Mouse (Mus musculus): ENCODE results near the gene Ncoa7.
"Not testable (repeated sequence)": the region's sequence is repeated elsewhere in the genome, so short reads cannot be mapped to it uniquely, and the experiment has no call there.

Gene Ncoa7

DNA sequence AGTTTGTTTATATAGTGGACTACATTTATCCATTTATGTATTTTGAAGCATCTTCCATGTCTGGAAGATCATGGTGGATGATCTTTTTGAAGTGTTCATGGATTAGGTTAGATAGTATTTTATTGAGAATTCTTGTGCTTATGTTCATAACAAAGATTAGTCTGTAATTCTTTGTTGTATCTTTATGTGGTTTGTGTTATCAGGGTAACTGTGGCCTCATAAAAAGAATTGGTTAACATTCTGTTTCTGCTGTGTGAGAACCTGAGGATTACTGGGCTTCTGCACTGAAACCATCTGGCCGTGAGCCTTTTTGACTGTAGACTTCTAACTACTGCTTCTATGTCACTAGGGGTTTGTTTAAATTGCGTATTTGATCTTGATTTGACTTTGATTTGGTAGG is 136.5 kb downstream of the Ncoa7 start:
- DNase-seq (ENCODE audit: low read depth) = no peak

DNA sequence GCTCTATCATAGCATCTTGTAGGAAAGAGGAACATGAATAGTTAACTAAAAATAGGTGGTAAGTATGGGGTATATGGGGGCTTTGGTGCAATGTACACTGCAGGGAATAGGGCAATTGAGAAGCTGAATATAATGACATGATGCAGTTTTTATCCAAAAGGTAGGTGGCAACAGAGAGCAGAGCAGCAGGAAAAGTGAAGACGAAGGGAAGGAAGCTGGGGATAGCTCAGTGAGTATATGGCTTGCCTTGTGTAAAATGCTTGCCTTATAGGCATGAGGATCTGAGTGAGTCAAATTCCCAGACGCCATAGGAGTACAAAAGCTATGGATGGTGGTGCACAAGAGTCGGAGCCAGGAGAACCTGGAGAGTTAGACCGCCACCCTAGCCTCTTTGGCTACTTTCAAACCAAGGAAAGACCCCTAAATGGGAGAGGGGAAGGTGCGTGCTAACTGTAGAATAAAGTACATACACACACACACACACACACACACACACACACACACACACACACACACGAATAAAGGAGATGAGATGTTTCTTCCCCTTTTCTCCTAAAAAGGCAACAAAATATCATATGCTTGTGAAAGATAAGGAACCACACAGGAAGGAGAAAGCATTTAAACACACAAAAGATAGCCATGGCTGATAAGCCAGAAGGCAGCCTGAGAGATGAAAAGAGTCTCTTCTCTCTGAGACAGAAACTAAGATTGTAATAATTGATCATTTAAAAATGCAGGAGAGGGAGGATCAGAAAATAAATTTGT is 142.4 kb downstream of the Ncoa7 start:
- DNase-seq (ENCODE audit: low read depth) = peak; percentile 26

DNA sequence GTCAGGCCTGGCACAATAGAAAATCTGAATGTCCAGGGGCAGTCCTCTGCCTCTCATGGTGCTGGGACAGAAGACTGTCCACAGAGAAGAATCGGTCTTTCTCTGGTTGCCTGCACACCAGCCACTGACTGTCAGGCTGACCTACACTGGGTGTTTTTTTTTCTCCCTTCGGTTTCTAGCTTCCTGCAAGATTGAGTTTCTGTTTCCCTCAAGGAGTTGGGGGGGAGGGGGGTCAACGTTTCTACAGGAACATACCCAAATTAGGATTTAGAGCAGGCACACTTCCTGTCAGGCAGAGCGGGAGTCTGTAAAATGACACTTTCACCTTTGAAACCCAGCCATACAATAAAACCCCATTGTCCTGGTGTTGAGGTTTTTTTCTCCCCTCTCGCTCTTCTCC is 147.5 kb downstream of the Ncoa7 start:
- no peak for DNase-seq (ENCODE audit: low read depth)

DNA sequence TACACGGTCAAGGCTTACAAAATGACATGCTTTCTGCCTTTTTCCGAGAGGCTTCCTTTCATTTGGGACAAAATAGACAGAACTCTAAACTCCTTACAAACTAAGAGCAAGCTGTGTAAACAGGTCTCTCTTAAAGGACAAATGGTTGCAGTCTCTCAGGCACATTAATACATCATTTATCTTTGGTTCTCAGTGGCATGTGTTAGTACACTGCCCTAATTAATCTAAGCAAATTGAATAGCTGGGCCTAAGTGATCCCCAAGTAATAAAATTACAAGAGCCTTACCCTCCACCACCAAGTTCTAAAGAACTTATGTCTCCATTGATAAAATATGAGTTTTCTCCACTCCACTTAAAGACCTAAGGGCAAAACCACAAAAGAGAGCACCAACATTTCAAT is 155.4 kb downstream of the Ncoa7 start:
- DNase-seq (ENCODE audit: low read depth) = no peak

DNA sequence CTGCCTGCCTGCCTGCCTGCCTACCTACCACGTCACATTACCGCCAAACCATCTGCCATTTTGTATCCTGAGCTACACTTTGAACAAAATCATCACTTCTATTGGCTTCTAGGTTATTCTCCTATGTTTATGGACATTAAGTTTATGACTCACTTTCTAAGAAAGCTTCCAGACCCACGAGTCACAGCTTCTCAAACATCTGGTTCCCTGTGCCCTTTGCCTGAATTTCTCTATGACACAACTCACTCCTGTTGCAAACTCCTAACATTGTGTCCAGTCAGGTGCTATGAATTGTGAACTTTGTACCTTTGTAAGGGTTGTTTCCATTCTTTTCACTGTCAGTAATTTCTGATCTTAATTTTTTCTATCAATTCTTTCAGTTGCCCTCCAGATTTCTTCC is 164.9 kb downstream of the Ncoa7 start:
- DNase-seq (ENCODE audit: low read depth) = peak; percentile 64

DNA sequence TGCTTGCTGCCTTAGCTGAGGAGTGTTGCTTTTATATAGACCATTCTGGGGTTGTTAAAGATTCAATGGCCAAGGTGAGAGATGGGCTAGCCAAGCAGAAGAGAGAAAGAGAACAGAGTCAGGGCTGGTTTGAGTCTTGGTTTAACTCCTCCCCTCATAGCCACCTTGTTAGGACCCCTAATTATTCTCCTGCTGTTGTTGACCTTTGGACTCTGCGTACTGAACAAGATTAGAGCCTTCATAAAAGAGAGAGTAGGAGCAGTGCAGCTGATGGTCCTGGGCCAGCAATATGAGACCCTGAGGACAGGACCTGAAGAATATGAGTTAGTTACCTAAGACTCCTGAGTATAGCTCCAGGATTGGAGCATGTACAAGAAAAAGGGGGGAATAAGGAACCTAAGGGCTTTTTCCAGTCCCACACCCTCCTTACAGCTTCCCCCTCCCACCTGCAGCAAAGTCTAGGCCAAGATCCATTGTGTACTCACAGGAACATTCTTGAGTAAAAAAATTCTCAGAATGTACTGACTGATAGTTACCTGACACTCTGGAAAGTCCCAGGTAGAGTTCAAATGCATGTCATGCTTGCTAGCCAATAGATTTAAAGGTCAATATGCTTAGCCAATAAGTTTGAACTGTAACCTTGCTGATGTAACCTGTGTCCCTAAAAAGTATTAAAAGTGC is 166.5 kb downstream of the Ncoa7 start:
- not testable (repeated sequence) for DNase-seq (ENCODE audit: low read depth)

DNA sequence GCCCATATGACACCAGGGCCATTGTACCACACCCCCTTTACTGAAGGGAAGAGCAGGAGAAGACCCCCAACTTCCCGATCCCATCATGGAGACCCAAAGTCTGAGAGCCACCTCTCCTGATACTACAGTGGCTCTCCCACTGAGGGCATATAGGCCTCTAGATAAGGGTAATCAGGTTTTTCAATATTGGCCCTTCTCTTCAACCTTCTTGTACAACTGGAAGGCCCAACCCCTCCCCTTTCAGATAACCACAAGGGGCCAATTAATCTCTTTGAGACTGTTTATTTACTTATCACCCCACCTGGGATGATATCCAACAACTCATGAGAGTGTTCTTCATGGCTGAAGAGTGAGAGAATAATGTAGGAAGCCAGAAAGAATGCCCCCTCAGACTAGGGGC is 170.4 kb downstream of the Ncoa7 start:
- peak; percentile 14 for DNase-seq (ENCODE audit: low read depth)

DNA sequence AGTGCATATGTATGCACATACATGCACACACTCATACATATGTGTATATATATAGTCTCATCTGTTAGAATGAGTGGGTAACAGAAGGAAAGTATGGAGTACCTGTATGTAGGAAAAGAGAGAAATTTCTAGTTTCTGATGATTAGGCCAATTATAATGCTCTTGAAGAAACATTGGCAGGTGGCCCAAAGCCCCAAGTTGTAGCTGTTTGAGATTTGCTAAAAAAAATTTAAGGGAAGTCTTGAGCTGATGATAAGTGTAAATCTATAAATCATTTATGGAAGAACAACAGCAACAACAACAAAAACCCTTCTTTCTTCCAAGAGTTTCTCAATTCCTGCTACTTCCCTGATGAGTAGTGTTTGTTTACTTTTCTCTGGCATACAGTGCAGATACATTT is 173.1 kb downstream of the Ncoa7 start:
- no peak for DNase-seq (ENCODE audit: low read depth)

DNA sequence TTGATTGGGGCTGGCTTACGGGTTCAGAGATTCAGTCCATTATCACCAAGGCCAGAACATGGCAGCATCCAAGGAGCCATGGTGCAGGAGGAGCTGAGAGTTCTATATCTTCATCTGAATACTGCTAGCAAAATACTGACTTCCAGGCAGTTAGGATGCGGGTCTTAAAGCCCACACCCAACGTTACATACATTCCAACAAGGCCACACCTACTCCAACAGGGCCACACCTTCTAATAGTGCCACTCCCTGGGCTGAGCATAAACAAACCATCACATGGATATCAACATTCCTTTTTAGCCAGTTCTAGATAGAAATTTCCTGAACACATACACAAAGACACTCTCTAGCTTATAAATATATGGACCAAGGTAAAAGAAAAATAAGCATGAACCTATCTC is 173.6 kb downstream of the Ncoa7 start, which contains the start of gene Hint3:
Gene Hint3, minus strand, starts transcription at position 120 of the 400 bp plus-strand sequence.
- DNase-seq (ENCODE audit: low read depth) = no peak

DNA sequence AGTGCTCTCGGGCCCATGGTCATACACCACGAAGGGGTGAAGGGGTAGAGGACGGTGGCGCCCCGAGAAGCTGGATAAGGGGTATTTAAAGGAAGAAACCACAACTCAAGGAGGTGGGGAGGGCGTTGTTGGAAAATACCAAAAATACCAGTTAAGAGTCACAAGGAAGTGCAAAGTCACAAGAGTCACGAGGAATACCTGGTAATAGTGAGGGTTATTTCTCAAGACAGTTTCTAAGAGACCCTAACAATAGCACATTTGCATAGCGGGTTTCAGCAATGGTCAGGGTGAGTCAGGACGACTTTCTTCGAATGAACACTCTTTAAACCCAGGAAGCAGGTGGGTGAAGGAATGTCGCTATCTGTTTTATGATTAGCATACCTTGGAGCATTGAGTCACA is 174.7 kb downstream of the Ncoa7 start:
- DNase-seq (ENCODE audit: low read depth) = not testable (repeated sequence)

DNA sequence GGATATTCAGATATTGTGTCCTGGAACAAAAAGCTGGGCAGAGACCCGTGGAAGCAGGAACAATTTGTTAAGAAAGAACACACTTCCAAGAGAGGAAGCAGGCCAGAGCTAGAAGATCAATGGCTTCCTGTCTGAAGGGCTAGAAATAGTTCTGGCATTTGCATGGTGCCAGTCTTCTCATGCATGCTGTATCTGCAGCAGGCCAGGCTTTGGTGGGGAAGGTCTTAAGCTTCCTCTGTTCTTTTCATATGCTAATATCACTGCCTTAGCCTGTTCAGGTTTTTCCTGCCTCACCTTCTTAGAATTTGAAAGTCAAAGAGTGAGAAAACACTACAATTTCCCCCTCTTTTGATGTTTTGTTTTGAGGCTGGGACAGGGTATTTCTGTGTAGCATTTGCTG is 175.6 kb downstream of the Ncoa7 start:
- no peak for DNase-seq (ENCODE audit: low read depth)

DNA sequence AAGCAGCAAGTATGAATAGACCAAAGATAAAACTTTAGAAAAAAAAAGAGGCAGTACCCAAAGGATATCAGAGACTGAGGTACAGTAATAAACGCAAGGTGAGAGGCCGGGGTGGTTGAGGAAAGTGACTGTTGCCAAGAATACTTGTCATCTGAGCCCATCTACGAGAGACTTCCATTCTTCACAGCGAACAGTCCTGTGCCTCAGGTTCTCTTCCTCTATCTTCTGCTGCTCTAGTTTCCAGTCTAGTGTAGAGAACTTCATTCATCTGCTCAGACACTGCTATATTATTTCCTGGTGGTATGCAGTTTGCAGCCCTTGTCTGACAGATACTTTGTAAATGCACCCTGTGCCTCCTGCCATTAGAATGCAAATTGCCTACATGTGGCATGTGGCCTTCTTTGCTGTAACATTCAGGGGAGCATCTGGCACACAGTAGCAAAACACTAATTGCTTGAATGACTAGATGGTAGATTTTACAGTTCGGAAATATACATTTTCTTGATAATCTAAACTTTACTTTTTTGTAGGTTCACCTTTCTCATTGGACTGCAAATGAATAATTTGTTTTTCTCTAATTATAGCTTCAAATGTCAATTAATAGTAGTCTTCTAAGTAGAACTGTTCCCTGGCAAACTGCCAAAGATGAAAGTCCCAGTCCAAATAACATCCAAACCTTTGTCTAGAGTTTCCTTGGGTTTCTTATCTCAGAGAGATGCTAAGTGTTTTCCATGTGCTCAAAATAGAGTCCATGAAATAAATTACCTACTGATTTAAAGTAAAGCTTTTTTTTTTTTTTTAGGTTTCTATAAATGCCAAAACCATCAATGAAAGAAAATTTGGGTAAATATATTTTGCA is 178.7 kb downstream of the Ncoa7 start:
- no peak for DNase-seq (ENCODE audit: low read depth)

DNA sequence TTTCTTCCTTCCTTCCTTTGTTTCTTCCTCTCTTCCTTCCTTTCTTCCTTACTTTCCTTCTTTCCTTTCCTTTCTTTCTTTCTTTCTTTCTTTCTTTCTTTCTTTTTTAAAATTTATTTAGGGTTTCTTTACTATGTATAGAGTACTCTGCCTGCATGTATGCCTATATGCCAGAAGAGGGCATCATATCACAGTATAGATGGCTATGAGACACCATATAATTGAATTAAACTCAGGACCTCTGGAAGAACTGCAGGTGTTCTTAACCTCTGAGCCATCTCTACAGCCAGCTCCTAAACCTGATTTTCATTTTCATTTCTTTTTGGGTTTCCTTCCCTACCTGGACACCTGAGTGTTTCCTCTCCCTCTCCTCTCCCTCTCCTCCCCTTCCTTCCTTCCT is 180.2 kb downstream of the Ncoa7 start:
- DNase-seq (ENCODE audit: low read depth) = peak; percentile 47

DNA sequence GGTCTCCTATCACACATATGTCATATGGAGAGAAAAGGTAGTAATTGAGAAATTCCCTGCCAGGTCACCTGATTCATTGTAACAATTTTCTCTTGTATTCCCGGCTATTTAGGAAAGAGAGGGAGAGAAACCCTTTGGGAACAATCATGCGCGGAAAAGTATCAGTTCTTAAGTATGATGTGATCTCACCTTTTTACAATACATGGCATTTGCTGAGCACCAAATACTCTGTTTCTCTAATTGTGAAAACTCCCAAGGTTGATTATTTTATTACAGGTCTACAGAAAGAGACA is 184.3 kb downstream of the Ncoa7 start:
- DNase-seq (ENCODE audit: low read depth) = no peak

DNA sequence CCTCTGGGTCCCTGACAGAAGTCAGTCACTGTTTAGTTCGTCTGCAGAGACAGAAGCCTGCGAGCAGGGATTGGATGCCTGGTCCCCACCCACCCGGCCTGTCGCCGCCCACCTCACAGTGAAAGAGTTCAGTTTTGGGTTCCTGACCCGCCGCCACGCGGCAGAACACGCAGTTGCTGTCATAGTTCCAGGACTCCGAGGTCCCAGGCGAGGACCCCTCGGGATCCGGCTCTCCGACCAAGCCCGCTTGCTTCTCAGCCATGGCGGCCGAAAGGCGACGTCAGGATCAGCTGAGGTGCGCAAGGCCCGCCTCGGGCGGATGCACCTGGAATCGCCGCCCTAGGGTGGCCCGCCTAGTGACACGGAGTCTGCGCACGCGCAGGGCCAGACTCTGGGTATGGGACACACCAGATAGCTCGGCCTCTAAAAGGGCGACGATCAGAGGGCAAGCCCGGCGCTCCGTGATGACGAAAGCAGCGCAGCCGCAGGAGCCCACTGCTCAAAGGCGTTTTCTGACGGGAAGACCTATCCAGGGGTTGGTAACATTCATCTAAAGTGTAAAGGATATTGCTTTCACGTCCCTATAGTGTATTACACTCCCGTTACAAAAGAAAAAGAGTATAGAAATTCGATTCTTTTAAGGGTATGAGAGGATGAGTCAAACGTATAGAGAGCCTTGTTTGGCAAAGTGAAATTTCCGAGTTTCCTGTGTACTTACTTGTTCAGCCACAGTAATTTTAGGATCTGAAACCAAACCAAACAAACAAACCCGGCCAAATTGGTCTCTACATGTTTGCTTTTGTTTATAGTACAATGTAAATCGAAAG is 184.8 kb downstream of the Ncoa7 start:
- peak; percentile 99 for DNase-seq (ENCODE audit: low read depth)

DNA sequence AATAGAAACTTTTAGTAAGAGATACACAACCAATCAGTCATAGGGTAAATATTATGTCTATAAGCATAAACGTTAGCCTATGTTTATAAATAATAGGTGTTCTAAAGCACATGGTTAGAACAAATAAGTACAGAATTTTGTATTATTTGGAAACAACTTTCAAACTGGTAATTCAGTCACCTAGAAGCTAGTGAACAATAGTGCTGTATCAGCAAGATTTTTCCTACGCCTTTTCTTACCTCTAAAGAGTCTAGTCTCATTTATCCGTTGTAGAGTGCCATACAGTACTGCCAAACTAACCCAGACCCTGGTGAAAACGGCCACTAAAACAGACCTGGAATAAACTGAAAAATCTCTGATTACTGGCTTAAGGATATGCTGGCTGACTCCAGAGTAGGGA is 190.1 kb downstream of the Ncoa7 start:
- no peak for DNase-seq (ENCODE audit: low read depth)

DNA sequence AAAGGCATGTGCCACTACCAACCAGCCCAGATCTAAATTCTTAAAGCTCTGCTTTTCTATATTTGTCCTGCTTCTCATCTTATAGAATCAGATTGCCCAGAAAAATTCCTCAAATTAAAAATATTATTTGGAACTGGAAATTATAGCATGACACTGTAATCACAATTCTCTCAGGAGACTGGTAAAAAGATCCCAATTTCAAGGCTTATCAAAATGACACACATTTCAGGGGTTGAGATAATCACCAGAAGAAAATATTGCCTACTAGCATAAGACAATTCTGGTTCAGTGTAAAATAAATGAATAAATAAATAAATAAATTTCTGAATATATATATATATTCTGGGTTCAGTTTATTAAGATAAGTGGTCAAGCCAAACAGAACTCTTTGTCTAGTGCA is 193.5 kb downstream of the Ncoa7 start:
- no peak for DNase-seq (ENCODE audit: low read depth)

DNA sequence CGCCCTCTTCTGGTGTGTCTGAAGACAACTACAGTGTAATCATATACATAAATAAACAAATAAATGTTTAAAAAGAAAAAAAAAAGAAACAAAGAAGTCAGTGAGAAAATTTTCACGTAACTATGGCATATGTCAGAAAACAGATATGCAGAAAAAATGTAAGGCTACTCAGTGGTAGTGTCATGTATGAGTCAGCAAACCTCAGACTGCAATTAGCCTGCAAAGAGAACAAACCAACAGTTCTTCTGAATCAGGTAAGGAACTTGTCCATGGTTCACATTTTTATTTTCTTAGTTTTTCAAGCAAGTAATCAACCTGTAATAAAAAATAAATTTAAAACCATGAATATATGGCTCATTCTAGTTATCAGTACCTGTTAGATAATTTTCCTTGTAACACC is 195.0 kb downstream of the Ncoa7 start:
- peak; percentile 38 for DNase-seq (ENCODE audit: low read depth)

DNA sequence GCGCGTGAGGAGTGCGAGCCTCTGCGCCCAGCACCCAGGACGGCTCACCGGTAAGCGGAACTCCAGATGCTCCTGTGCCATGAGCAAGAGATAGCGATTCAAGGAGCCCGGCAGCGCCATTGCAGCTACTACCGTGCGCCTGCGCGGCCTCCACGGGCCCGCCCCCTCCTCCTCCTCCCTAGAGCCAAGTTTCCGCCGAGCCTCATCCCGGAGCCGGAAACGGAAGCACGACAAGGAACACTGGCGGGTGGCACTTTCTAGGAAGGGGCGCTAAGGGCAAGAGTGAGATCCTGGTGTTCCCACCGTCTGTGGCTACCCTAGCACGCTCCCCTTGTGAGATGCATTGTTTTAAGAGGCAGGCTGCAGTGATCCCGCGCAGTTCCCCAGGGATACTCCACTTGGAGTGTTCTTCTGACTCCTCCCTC is 202.6 kb downstream of the Ncoa7 start, which contains the start of gene Trmt11:
Gene Trmt11, minus strand, starts transcription at position 208 of the 425 bp plus-strand sequence.
- peak; percentile 95 for DNase-seq (ENCODE audit: low read depth)

DNA sequence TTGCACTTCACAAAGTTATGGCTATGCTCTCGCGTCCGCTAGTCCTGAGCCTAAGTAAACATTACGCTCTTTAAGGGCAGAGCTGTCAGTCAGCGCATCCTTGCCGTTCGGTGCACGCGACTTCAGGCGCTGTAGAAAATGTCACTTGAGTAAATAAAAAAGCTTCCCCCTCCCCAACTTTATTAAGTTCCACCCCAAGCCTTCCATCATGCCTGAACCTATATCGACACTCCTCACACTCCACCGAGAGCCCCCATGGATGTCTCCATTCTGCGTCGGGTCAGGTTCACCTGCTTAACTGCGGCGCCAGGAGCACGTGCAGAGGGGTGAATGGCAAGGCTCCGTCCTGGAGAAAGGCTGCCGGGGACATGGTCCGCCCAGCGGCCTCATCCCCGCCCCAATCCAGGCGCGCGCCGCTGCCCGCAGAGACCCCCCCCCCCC is 203.0 kb downstream of the Ncoa7 start:
- no peak for DNase-seq (ENCODE audit: low read depth)

DNA sequence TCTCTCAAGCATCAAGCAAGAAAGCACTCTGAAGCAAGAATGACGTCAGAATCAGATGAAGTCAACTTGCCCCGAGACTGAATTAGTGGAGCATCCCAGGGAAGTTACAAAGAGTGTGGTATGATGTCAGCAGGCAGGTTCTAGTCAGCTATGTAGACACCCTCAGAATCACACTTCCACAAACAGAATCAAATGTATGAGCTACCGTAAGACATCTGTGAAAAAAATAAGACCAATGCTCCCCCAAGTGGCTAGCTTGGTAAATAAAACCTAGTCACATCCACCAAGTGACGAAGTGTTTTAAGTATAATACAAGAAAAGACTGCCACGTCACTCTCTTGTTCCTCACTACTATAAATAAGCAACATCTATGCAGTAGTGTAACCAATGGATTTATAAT is 216.1 kb downstream of the Ncoa7 start:
- peak; percentile 44 for DNase-seq (ENCODE audit: low read depth)

DNA sequence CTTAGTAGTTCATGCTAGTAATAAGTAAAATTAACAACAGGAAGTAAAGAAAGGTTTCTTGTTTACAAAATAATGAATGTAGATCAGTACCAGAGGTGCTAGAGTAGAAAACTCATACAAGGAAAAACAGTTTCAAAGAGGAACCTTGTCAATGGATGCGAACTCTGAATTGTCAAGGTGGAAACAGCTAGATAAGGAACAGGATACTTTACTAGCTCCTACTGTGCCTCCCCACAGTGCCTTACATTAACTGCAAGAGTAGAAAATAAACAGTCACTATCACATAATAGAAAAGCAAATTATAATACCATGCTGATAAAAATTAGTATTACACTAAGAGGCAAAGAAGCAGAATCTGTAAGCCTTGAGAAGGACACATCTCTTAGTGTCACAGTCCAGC is 217.4 kb downstream of the Ncoa7 start:
- DNase-seq (ENCODE audit: low read depth) = no peak

Data from NIH3T3 (cell line).